Mouse (Mus musculus): ENCODE data around the gene Cast. TPM values are rescaled to one million over a fixed set of nuclear protein-coding genes. Genes with fewer than 3 reads are reported as not detected.

Cast gene
- total and polyA plus RNA-seq, 3 experiments: 18.9 to 115 (median 102) TPM

- Histone ChIP-seq H3K4me3 (no peak overlapping the region), H3K27ac (no peak overlapping the region), H3K9ac (ENCODE audit: low read depth, low read length) (no peak overlapping the region), H3K36me3 (ENCODE audit: control insufficient read depth, insufficient read depth, low read length) (no peaks in the 10 kb centered on the region; the same call in 1 of the 2 replicates), H3K27me3 (ENCODE audit: control insufficient read depth, insufficient read depth, low read length) (no peaks in the 10 kb centered on the region), H3K79me2 (replicated peaks; ENCODE audit: control insufficient read depth, insufficient read depth, low read length) (no peaks in the 10 kb centered on the region), H3K4me1 (ENCODE audit: control insufficient read depth, insufficient read depth, low read length) (no peaks in the 10 kb centered on the region)
- intact Hi-C loops (cut with DNase I): no loop called here
- no peak for TF ChIP-seq POLR2A (IDR thresholded peaks at IDR 0.05; ENCODE audit: insufficient read depth, low read depth, low read length)
- no peak for TF ChIP-seq CTCF (IDR thresholded peaks at IDR 0.05)
- no peak for TF ChIP-seq EP300 (IDR thresholded peaks at IDR 0.05; ENCODE audit: insufficient read depth, low read depth, low read length)
- no peak for DNase-seq
- WGBS: 92% methylated on average over 5 of the region's 5 CpGs
Measured at GRCm38 (mm10) chr13:74695497-74696193, 113.0 kb downstream of the Cast start.

Other genes with a start within 250 kb of the Cast start
- 10 to 100 TPM; 40.1 to 51.1 TPM for gene Erap1, start 169.2 kb downstream of the Cast start, total RNA-seq (2021)
- 10.6 and 39.8 TPM in 2 replicates for gene Erap1, start 169.2 kb downstream of the Cast start, polyA plus RNA-seq (2012; rRNA removed)

Measured in heart, adult 2 months (tissue).